Mouse (Mus musculus): ENCODE measurements around the gene Grm4. TPM values are rescaled to one million over a fixed set of nuclear protein-coding genes. Genes with fewer than 3 reads are reported as not detected.

The Grm4 gene
- total RNA-seq, 2 experiments from 2014 or later, result 0.15 to 0.18 TPM

DNA sequence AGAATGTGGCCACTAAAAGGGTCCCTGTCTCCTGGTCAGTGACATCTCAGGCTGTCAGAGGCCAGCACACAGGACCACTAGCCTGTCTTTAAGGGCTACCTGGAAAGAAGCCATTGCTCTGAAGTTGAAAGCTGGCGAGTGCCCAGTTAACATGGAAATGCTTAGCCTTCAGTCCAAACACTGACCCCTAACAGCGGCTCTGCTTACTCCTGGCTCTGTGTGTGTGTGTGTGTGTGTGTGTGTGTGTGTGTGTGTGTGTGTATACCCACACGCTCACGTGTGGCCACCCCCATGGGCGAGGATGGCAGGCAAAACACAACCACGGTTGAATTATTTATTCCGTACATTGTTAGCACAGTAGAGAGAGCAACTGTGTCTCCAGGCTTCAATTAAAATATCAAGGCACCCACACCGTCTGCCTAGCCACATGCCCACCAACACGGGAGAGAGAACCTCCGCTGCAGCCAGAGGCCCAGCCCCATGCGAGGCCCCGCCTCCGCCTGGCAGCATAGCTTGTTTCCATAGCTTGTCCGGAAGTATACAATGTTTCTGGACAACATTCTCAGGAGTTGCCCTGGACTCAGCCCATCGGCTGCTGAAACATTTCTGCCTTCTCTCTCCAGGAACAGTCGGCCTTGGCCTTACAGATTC, 32.9 kb downstream of the Grm4 start:
- no peak for DNase-seq

DNA sequence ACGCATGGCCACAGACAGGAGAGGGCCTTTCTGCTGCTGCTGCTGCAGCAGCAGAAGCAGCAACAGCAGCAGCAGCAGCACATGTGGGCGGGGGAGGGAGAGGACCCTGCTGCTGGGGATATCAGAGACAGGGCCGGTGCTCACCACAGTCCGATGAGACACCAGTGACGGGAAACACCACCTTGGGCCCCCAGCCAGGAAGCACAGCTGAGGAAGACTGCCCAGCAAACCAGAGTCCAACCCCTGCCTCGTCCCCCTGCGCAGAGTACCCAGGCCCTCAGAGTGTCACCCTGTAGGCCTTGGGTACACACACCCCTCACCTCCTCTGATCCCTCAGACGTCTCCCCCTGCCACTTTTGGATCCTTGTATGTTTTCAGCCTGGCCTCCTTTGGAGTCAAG, 35.3 kb downstream of the Grm4 start:
- DNase-seq, result no peak

- DNase-seq, result no peak
These were observed 37.6 kb downstream of the Grm4 start for GRCm38 (mm10) chr17:27483571-27483970.

DNA sequence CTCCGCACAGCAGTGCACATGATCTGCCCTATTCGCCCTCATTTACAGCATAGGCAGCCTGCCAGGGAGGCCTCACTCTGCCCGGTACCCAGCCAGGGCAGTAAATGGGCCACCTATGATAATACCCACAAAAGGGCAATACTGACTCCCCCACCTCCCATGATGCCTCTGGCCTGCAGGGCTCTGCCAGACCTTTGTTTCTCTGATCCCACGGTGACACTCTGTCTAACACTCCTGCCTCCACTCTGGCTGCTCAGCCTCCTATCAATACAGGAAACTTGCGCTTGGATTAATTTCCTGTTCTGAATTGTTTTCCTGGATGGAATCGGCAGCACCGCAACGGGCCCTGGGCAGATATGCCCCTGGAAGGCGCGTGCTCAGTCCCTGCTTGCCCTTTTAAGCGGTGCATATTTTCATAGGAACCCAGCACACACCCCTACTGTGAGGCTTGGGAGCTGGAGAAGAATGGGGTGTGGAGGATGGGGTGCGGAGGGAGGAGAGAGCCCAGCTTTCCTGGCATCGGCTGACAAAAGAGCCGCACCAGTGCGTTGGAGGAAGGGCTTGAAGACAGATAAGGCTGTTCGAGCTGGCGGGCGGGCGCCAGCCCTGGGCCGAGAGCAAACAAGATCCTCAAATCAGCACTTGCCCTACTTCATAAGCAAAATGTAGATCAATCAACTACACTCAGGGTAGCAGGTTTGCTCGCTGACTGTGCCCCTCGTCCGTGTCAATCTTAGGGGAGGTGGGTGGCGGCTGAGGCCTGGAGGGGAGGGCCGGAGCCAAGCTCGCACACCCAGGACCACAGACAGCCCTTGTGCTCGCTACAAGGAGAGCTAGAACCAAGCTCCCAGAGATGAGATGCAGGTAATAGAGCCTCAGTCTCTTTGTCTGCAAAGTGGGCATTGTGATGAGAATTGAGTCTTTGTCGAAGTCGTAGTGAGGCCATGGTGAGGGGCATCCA, 40.8 kb downstream of the Grm4 start:
- DNase-seq, result peak; percentile 34 to 42

GRCm38 (mm10) chr17:27475650-27476049, 45.6 kb downstream of the Grm4 start:
- no peak for DNase-seq

GRCm38 (mm10) chr17:27466620-27467019, 54.6 kb downstream of the Grm4 start:
- DNase-seq, result peak; percentile 14 to 49

- DNase-seq, result no peak
These were observed 55.3 kb downstream of the Grm4 start for GRCm38 (mm10) chr17:27465924-27466323.

- DNase-seq, result no peak
These were observed 56.8 kb downstream of the Grm4 start for GRCm38 (mm10) chr17:27464327-27464962.

DNA sequence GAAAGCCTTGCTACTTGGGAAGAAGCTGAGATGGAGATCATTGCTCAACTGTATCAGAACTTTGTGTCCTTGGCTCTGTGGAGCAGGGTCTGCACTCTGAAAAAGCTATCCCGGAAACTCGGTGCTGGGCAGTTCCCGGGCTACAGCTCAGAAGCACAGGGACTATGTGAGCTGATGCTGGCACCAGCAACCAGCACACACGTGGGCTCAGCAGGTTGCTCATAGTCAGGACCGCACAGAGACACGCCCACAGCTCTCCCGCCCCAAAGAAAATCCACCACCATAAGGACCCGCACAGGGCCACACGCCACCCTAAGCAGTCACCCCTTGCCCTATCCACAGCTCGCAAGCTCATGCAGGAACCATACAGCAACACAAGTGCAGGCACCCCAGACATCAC, 61.2 kb downstream of the Grm4 start:
- no peak for DNase-seq

GRCm38 (mm10) chr17:27459241-27459640, 62.0 kb downstream of the Grm4 start:
- DNase-seq, result no peak

DNA sequence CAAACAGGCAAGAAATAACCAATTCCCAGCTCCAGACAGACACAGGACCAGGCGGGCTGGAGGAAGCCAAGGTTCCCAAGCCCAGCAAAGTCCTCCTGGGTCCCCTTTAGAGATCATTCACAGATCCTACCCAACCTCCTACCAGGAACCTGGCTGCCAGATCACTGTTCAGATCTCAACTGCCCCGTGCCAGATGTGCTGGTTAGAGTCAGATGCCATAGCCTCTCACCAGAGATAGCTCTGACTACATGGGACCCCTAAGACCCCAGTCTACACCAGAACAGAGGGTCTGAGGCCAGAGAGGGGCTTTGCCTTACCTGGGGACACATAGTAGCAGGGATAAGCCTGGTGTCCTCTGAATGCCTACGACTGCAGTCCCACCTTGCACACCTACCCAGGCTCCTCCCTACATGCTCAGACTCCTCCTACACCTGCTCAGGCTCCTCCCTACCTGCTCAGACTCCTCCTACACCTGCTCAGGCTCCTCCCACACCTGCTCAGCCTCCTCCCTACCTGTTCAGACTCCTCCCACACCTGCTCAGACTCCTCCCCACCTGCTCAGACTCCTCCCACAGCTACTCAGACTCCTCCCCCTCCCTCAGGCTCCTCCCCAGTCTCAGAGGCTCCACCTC, 63.2 kb downstream of the Grm4 start:
- no peak for DNase-seq

- DNase-seq, result no peak
These were observed 64.1 kb downstream of the Grm4 start for GRCm38 (mm10) chr17:27457038-27457577.

GRCm38 (mm10) chr17:27456364-27456763, 64.8 kb downstream of the Grm4 start:
- no peak for DNase-seq

DNA sequence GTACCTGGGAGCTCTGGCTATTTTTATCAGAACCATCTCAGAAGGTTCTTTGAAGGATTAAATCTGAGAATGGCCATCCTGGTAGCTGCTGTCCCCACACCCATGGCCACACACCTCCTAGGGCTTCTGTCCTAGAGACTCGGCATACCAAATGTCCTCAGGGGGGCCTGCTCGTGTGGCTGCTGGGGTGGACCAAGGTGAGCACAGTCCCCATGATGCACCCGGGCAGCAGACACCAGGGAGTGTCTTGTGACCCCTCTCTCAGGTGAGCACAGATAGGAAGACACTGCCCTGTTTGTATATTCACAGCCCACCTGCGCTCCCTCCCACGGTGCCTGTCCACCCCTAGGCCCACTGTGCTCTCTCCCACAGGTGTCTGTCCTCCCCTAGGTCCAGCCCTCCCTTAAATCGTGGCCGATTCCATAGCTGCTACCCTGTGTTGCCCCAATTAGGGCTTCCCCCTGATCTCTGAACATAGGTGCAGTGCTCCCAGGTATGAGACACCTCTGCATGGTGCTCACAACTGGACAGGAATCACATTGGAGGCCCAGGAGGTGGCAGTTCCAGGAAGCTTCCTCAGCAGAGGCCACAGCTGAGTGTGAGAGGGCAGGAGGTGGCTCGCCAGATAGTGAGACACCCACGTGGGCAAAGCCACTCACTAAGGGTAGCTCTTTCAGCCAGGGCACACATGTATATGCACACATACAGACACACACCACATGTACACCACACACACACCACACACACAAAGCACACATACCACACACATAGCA, 66.0 kb downstream of the Grm4 start:
- DNase-seq, result no peak

DNA sequence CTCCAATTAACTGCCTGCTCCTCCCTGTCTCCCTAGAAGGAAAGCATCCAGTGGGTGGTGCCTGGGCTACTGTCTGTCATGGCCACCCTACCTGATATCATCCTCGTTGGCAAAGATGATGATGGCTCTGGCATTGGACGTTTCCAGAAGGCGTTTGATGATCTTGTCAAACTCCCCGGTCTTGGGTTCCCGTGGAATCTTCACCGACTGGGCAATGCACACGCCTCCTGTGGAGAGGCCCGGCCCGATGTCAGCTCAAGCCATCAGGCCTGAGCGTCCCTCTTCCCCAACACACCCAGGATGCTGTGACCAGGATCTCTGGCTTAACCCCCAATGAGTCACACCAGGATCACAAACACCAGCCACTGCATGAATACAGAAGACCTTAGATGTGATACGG, 66.8 kb downstream of the Grm4 start:
- no peak for DNase-seq

GRCm38 (mm10) chr17:27453045-27453444, 68.2 kb downstream of the Grm4 start:
- no peak for DNase-seq

DNA sequence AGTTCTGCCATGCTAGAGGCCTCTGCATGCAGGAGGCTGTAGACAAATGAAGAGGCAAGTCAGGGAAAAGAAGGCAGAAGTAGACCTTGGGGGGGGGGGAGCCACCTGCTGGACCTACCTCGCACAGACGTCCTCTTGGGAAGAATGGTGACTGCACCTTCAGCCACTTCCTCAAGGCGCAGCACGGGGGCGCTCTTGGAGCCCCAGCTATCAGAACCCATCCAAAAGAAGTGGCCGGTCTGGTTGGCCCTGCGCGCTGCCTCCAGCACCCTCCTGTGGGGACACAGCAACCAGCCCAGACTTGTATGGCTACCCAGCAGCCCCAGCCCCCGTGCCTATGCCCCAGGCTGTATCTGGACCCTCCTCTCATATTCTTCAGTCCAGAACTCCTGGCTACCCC, 69.4 kb downstream of the Grm4 start:
- DNase-seq, result no peak

GRCm38 (mm10) chr17:27451216-27451615, 70.0 kb downstream of the Grm4 start:
- peak; percentile 22 to 44 for DNase-seq

DNA sequence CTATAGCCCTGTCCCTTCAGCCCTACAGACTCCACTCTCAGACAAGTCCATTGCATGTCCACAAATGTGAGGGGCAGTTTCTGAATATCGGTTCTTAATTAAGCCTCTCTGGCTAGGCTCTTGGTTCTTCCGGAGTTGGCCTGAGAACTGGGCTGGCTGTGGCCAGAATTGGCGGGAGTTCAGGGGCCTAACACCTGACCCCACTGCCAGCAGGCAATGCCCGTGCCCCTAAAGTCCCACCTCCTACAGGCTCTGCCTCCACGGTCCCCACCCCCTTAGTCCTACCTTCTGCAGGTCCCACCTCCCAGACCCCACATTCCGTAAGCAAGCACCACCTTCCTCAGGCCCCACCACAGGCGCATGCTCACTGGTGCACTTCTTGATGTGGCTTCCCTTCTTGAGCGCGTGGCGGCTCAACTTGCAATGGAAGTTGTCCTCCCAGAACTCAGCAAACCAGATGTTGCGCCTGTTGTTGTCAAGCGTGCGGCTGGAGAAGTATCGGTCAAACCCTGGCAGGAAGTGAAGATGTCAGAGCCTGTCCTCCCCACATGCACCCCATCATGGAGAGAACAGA, 71.4 kb downstream of the Grm4 start:
- no peak for DNase-seq

GRCm38 (mm10) chr17:27448749-27449148, 72.5 kb downstream of the Grm4 start:
- DNase-seq, result no peak

Measured in heart, adult 18-20 months (tissue).